Mouse (Mus musculus) CH12.LX (cell line): ENCODE results near the gene Spcs3.

Source experiments
- HCFC1 ChIP-seq: IDR thresholded peaks from 2 replicates; pipeline ENCODE4 v1.6.1; 2012; ENCODE audit warnings: low read depth, mild to moderate bottlenecking, inconsistent platforms, low read length, improper control_type of control experiment
- PAX5 ChIP-seq: IDR thresholded peaks from 2 replicates; pipeline ENCODE4 v1.6.1; 2012; ENCODE audit warnings: low read length, inconsistent platforms, mixed read lengths

DNA sequence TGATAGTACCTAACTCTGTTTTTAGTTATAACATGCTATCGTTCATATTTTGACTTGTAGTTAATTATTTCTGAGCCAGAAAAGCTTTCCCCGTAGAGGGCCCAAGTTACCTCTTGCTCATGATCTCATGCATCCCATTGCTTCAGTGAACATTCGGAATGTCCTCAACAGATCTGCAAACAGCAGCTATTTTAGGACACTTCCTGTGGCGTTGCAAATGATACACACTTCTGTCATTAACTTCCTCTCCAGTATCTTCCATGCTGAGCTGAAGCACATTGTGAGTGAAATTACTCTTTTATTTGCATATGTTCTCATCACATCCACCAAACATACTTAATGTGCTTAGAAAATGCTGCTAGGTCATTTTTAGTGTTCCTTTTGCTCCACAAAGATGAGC lies 32.3 kb upstream of the Spcs3 start:
- TF ChIP-seq PAX5 (no peak), HCFC1 (no peak)
